Mouse (Mus musculus) mouse embryonic stem cell (cell line): ENCODE measurements around the gene Cxcl3.

Experiments
- in situ Hi-C, 2 experiments: fragments of 300-500 bp; cut with MboI; formaldehyde crosslinking; loops; 1 replicate in 1 of 2; 3 replicates in 1 of 2; pipeline ENCODE4 v1.14.3; 2019 to 2020; ENCODE audit warnings: low sequenced_read_pairs in 2 of 2, low pct_unique_long_range_greater_than_20kb in 1 of 2, mixed read lengths in 1 of 2; ENCODE audit not compliant: unreplicated experiment in 1 of 2

Cxcl3 gene

DNA sequence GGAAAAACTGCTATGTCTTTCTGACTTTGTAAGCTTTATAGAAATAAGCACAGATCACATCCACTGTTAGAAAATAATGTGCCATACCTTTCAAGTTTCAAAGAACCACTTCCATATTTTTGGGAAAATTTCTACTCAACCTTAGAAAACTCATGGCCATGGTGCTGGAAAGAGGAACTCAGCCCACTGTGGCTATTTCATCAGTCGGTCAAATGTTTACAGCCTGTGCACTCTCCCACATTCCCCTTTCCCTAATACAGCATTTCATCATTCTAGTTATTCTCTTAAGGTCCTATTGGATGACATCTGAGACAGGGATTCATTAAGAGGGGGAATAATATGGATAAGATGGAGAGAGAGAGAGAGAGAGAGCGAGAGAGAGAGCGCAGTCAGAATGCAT, 2.2 kb upstream of the Cxcl3 start:
- in situ Hi-C loops = loop anchor here in 1 of 2 experiments (25.0 kb wide), 1 partner anchor 121 kb away; no protein-coding TSS in a partner anchor

DNA sequence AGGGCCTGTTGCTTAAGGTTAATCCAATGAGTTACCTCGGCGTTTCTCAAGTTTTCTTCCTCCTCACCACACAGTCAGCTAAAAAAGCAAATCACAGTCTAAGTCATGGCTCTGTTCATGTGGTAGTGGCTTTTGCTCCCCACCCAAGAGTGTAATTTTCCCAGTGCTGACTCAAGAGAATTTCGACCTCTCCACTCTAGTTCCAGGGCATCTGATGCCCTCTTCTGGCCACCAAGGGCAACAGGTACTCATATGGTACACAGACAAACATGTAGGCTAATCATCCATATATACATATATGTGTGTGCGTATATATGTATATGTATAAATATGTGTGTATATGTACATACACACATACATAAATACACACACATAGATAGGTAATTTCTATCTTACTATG, 2.2 kb downstream of the Cxcl3 start:
- in situ Hi-C loops = loop anchor here in 1 of 2 experiments (25.0 kb wide), 1 partner anchor 126 kb away; no protein-coding TSS in a partner anchor

DNA sequence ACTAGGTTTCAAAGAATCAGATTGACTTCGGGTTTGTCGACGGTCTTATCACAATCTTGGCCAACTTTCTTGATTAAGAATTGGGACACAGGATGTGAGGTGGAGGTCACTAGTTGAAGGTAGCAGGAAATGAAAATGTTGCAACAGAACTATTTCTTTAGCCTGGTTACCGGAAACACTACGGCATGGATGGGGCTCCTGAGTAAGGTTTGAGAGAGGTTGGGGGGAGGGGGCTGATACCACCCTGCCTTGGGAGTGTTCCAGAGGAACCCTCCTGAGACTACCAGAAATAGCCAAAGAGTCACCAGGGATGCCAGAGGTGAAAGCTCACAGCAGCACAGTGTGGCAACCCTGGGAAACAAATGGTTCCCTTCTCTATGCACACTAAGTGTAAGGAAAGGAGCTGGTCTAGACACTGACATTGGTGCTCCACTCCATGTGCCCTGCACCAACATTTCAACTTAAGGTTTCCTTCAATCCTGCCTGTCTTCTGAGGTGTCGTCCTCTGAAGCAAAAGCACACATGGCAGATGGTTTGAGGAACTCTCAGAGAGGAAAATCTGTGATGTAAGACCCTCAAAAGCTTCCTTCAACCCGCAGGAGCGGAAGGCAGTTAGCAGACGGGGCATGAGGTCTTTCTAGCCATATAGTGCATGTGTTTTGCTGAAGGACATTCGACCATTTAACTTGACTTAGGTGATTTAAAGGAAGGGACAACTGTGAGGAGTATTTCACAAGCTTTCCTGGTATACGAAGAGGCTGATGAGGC, 3.6 kb downstream of the Cxcl3 start:
- in situ Hi-C loops = loop anchor here in 1 of 2 experiments (25.0 kb wide), 1 partner anchor 127 kb away; no protein-coding TSS in a partner anchor

GRCm38 (mm10) chr5:90790074-90790502, 4.2 kb downstream of the Cxcl3 start:
- in situ Hi-C loops = loop anchor here in 1 of 2 experiments (25.0 kb wide), 1 partner anchor 128 kb away; no protein-coding TSS in a partner anchor

DNA sequence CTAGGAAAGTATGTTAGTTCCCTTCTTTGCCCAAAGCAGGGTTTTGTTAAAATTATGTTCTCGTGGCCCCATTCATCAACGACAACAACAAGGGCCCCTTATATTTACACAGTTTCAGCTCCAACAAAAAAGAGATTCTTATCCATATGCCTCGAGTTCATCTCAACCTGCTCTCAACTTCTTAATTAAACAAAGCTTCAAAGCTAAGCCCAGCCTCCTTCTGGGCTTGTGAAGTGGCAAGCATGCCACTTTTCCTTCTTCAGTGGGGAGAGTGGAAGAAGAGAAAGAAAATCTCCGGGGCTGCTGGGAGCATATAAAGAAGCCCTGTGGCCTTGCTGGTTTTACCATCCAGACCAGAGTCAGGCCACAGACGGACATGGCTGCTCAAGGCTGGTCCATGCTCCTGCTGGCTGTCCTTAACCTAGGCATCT, 8.3 kb downstream of the Cxcl3 start, which contains the start of gene Cxcl15:
Gene Cxcl15 (plus strand): TSS at position 340 of the 431 bp plus-strand sequence.
- in situ Hi-C loops = loop anchor here in 1 of 2 experiments (25.0 kb wide), 1 partner anchor 132 kb away; no protein-coding TSS in a partner anchor

DNA sequence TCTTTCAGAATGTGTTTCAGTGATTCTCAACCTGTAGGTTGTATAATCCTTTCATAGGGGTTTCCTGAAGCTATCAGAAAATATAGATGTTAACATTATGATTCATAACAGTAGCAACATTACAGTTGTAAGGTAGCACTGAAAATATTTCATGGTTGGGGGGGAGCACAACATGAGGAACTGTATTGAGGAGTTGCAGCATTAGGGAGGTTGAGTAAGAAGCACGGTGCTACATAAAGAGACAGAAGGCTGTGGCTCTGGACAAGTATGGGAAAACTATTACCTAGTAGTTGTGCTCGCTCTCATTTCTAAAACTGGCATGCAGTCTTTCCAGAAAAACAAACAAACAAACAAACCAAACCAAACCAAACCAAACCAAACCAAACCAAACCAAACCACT, 9.5 kb downstream of the Cxcl3 start:
- in situ Hi-C loops = loop anchor here in 1 of 2 experiments (25.0 kb wide), 1 partner anchor 133 kb away; no protein-coding TSS in a partner anchor

DNA sequence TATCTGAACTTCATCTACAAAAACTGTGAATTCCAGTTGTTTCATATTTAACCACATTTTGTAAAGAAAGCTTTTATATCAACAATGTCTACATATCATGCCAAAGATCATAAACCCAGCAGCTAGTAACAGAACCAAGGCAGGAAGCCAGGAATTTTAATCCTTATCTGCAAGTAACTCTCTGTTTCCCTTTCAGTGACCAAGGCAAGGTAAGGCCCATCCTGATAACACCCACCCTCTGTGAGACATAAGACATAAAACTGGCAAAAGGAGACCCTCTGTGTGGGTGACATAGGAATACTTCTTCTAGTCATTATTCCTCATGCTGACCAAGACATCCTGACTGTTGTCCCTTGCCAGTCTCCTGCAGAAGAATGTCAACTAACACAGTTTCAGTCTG, 18.7 kb downstream of the Cxcl3 start:
- in situ Hi-C loops = no loop called here

DNA sequence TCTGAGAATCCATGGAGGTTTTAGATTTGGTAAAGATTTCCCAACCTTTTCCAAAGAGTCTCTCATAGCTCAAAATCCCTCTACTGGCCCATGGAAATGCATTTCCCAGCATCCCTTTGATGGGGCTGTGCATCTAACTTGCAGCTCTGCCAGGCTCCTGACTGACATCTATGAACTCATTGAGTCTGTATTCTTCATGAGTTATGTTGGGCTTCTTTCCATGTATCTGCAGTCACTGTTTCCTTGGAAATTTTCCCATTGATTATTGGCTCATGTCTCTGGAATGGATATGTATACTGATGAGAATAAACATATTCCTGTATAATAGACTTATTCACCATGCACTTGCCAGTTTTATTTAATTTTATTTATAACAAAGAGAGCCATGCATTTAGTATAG, 20.1 kb downstream of the Cxcl3 start:
- in situ Hi-C loops = no loop called here

DNA sequence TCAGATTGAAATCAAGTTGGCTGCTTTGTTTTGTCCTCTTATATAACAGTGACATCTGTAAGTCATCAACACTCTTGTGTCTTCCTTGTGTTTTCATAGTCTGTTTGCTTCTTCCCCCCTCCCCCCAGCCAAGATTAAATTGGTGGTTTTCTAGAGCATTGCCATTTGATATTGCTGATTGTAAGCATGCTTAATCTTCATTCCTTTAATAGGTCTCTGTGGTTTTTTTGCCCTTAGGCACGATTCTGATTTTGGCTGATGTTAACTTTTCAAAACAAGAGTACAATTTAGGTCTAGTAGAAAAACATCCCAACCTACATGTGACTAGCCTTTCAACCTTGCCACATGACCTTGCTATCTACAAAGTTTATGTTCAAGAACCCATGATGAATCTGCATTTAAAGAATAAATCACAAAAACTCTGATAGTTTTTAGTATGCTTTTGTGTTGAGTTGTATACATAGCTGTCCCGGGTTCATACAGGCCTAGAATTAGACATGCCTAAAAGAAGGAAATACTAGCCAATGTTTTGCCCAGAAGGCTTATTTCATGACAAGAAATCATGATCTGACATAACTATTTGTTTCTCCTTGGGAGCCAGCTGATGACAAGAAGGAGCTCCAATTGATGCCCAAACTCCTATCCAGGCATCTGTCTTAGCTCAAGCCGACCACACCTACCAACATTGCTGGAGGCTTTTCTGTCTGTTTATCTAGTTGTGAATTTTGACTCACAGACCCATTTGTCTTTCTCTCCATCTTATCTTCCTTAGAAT, 21.5 kb downstream of the Cxcl3 start:
- in situ Hi-C loops = no loop called here

GRCm38 (mm10) chr5:90819756-90820155, 33.9 kb downstream of the Cxcl3 start:
- in situ Hi-C loops = no loop called here

- in situ Hi-C loops = no loop called here
Observed at GRCm38 (mm10) chr5:90832145-90832767, 46.4 kb downstream of the Cxcl3 start.

GRCm38 (mm10) chr5:90832768-90833388, 47.0 kb downstream of the Cxcl3 start:
- in situ Hi-C loops = no loop called here

DNA sequence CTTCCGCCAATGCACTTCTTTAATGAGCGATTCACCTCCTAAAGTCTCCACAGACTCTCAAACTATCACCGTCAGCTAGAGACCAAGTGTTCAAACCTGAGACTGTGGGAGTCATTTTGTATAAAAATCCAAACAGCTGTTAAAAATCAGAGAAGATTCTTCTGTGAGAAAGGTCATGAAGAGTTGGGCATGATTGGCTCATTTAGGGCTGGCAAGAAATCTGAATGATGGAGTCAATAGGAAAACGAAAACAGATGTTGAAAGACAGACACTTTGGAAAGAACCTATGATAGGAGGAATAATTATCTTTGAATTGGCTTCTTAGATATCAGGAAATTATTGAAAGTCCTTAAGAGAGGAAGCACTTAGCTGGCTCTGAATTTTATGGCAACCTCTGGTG, 48.5 kb downstream of the Cxcl3 start:
- in situ Hi-C loops = no loop called here

GRCm38 (mm10) chr5:90838582-90838981, 52.7 kb downstream of the Cxcl3 start:
- in situ Hi-C loops = no loop called here
